Mouse (Mus musculus) midbrain, embryonic 10.5 days (tissue): ENCODE data around the gene Cacna1a. TPM values are rescaled to one million over a fixed set of nuclear protein-coding genes. Genes with fewer than 3 reads are reported as not detected.

ENCODE experiments used
- DNase-seq: peaks from one replicate; pipeline ENCODE4 v3.0.0-alpha.2; 2017; ENCODE audit warnings: low spot score
- H3K27ac ChIP-seq: fragments of 300-500 bp; sonication (generic); replicated peaks from 2 replicates; pipeline ENCODE4 v1.5.1; 2016; ENCODE audit warnings: mild to moderate bottlenecking
- H3K27me3 ChIP-seq: fragments of 300-500 bp; sonication (generic); 2 replicates; pipeline ENCODE4 v1.6.1; 2016; ENCODE audit warnings: low read depth, mild to moderate bottlenecking; ENCODE audit not compliant: poor library complexity, severe bottlenecking
- H3K36me3 ChIP-seq: fragments of 300-500 bp; sonication (generic); 2 replicates; pipeline ENCODE4 v1.6.1; 2016; ENCODE audit warnings: mild to moderate bottlenecking, moderate library complexity
- H3K4me1 ChIP-seq: fragments of 300-500 bp; sonication (generic); 2 replicates; pipeline ENCODE4 v1.6.1; 2016
- H3K4me3 ChIP-seq: fragments of 300-500 bp; sonication (generic); 2 replicates; pipeline ENCODE4 v1.5.1; 2016; ENCODE audit warnings: mild to moderate bottlenecking, moderate library complexity
- H3K9me3 ChIP-seq: fragments of 300-500 bp; sonication (generic); replicated peaks from 2 replicates; pipeline ENCODE4 v1.6.1; 2016; ENCODE audit warnings: mild to moderate bottlenecking
- WGBS: fragments of 180-500 bp; shearing (Covaris S2); methylation state at CpG from one replicate; pipeline ENCODE4 v1.1.7; 2016; 5-methylcytosine and 5-hydroxymethylcytosine counted together
- polyA plus RNA-seq: library from polyadenylated mRNA; unstranded; fragments of >200 nt; fragmentation: Nextera tagmentation; extraction: Ambion mirVana; gene quantifications from 2 replicates; pipeline ENCODE4 v1.2.1, GENCODE M21; 2016

Cacna1a gene
- 6.9 and 9.2 TPM in 2 replicates for polyA plus RNA-seq

DNA sequence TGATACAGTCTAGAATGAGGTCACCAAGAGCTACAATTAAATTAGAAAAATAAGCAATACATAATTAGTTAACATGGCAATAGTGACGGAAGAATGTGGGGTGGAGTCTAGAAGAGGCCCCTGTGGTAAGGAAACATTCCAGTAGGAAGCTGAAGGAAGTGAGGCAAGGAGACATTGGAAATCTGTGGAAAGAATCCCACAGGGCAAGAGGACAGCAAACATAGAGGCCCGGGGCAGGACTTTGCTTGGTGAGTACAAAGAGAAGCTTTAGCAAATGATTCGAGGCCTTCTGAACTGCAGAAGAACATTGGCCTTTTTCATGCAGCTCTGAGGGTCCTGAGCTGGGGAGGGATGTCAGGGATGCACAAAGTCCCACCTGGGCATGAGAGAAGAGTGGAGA, at the start of gene Cacna1a:
Gene Cacna1a, plus strand, starts transcription at position 166 of the 400 bp plus-strand sequence.
- Histone ChIP-seq H3K36me3 (no peaks in the 10 kb centered on the region), H3K9me3 (no peaks in the 10 kb centered on the region), H3K27me3 (no peaks in the 10 kb centered on the region), H3K4me1 (no peaks in the 10 kb centered on the region), H3K4me3 (no peak within 1 kb of the TSS), H3K27ac (no peak within 1 kb of the TSS)
- WGBS = 80% methylated on average over 3 of the region's 3 CpGs
- DNase-seq = no peak

- H3K27me3 ChIP-seq = peaks cover 33% of the 10 kb centered on the region
- H3K4me1 ChIP-seq = peaks cover 13% of the 10 kb centered on the region
- H3K9me3 ChIP-seq = no peaks in the 10 kb centered on the region
- no peak for DNase-seq
- H3K36me3 ChIP-seq = no peaks in the 10 kb centered on the region
- peak overlapping the region; percentile 36 for H3K4me3 ChIP-seq
- WGBS = 12% methylated on average over 17 of the region's 17 CpGs
- no peak overlapping the region for H3K27ac ChIP-seq
Observed at GRCm38 (mm10) chr8:84338493-84338892, 49.7 kb upstream of the Cacna1a start.

DNA sequence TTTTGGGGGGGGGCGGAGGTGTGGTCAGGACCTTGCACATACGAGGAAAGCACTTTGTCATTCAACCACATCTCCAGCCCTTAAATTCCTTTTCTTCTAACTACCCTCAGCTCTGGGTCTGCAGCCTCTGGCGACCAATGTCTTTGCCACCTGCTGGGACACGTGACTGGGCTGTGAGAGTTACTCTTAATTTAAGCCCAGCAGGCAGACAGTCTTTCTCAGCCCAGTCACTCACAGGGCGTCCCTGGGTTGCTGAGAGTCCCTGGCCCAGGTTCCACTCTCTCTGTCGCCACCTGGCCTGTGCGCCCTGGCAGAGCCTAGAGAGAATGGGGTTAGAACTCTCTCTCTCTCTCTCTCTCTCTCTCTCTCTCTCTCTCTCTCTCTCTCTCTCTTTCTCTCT, 48.9 kb upstream of the Cacna1a start:
- peaks cover 33% of the 10 kb centered on the region for H3K27me3 ChIP-seq
- H3K4me3 ChIP-seq = no peak overlapping the region
- WGBS = 9% methylated on average over 7 of the region's 7 CpGs
- peaks cover 13% of the 10 kb centered on the region for H3K4me1 ChIP-seq
- DNase-seq = no peak
- H3K36me3 ChIP-seq = no peaks in the 10 kb centered on the region
- H3K27ac ChIP-seq = no peak overlapping the region
- no peaks in the 10 kb centered on the region for H3K9me3 ChIP-seq

DNA sequence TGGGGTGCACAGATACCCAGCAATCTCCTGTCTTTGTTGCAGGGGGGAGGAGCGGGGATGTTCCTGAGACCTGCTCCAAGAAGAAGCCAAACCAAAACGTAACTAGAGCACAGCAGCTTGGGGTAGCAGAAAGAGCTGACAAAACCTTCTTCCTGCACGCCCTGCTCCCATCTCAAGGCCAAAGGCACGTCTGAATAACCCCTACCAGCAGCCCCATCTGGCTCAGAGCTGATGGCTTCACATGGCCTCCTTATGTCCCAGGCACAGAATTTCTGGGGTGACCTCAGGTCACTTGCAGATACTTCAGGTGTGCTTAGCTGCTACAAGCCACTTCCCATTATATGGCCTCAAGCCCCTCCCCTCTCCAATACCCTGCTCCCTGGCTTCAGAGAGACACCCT, 48.4 kb upstream of the Cacna1a start:
- H3K4me3 ChIP-seq = no peak overlapping the region
- WGBS = 57% methylated on average over 4 of the region's 4 CpGs
- peaks cover 33% of the 10 kb centered on the region for H3K27me3 ChIP-seq
- no peaks in the 10 kb centered on the region for H3K9me3 ChIP-seq
- H3K4me1 ChIP-seq = peaks cover 13% of the 10 kb centered on the region
- DNase-seq = no peak
- H3K27ac ChIP-seq = no peak overlapping the region
- H3K36me3 ChIP-seq = no peaks in the 10 kb centered on the region

DNA sequence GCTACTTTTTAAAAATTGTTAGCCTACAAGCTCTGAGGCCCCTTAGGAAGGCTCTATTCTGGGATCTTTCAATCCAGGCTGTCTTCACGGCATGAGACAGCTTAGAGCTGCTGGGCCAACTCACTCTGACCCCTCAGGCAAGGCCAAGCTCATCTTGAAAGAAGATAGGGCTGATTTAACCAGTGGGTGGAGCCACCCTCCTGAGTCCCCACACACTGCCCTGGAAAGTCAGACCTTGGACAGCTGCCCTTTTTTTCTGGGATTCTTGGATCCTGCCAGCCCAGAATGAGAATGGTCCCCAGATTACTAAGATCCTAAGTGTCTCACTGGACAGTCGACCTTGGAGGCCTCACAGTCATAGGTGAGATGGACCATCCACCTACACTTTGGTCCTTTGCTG, 47.6 kb upstream of the Cacna1a start:
- DNase-seq = no peak
- H3K9me3 ChIP-seq = no peaks in the 10 kb centered on the region
- 18% methylated on average over 2 of the region's 2 CpGs for WGBS
- no peaks in the 10 kb centered on the region for H3K36me3 ChIP-seq
- no peak overlapping the region for H3K27ac ChIP-seq
- no peak overlapping the region for H3K4me3 ChIP-seq
- H3K4me1 ChIP-seq = peaks cover 13% of the 10 kb centered on the region
- peaks cover 33% of the 10 kb centered on the region for H3K27me3 ChIP-seq

GRCm38 (mm10) chr8:84345493-84345892, 42.7 kb upstream of the Cacna1a start:
- 83% methylated on average over 7 of the region's 7 CpGs for WGBS
- no peaks in the 10 kb centered on the region for H3K36me3 ChIP-seq
- H3K27me3 ChIP-seq = no peaks in the 10 kb centered on the region
- H3K27ac ChIP-seq = no peak overlapping the region
- H3K4me3 ChIP-seq = no peak overlapping the region
- no peak for DNase-seq
- peaks cover 4% of the 10 kb centered on the region; the same call in 1 of the 2 replicates for H3K4me1 ChIP-seq
- H3K9me3 ChIP-seq = no peaks in the 10 kb centered on the region

DNA sequence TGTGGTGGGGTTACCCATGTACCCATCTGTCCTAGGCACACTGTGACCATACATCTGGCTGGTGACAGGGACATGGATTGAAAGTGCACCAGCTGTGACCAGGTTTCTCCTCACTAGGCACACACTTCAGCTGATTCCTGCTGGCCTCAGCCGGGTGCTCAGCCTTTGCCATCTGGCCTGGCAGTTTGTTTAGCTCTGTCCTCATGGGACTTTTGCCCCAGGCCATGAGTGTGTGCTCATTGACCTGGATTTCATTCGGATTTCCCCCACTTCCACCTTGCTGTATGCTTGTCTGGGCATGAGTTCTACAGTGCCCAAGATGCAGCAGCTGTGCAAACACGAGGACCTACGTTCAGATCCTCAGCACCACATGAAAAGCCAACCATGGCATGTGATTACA, 41.8 kb upstream of the Cacna1a start:
- no peaks in the 10 kb centered on the region for H3K36me3 ChIP-seq
- no peaks in the 10 kb centered on the region for H3K9me3 ChIP-seq
- no peaks in the 10 kb centered on the region for H3K27me3 ChIP-seq
- H3K4me3 ChIP-seq = no peak overlapping the region
- H3K4me1 ChIP-seq = peaks cover 4% of the 10 kb centered on the region; the same call in 1 of the 2 replicates
- H3K27ac ChIP-seq = no peak overlapping the region
- 70% methylated on average over 4 of the region's 4 CpGs for WGBS
- DNase-seq = no peak

DNA sequence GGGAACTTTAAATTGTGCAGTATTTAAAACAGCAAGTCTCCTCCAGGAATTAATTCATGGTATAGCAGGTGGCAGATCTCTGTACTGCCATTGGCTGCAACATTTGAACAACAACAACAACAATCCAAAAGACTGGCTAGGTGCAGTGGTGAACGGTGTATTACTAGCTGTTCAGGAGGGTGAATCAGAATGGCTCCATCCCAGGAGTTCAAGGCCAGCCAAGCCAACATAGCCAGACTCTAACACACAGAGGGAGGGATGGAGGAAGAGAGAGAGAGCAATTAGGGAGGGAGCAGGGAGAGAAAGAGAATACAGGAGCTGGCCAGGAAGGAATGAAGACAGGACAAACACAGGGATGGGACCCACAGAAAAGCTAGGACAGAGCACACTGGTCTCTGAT, 38.7 kb upstream of the Cacna1a start:
- 91% methylated on average over 1 of the region's 1 CpGs for WGBS
- Histone ChIP-seq H3K27ac (no peak overlapping the region), H3K36me3 (no peaks in the 10 kb centered on the region), H3K4me1 (peaks cover 4% of the 10 kb centered on the region; the same call in 1 of the 2 replicates), H3K27me3 (no peaks in the 10 kb centered on the region), H3K9me3 (no peaks in the 10 kb centered on the region), H3K4me3 (no peak overlapping the region)
- DNase-seq = no peak

GRCm38 (mm10) chr8:84350960-84351359, 37.3 kb upstream of the Cacna1a start:
- Histone ChIP-seq H3K27me3 (no peaks in the 10 kb centered on the region), H3K9me3 (no peaks in the 10 kb centered on the region), H3K36me3 (no peaks in the 10 kb centered on the region), H3K4me1 (peaks cover 4% of the 10 kb centered on the region; the same call in 1 of the 2 replicates), H3K27ac (no peak overlapping the region), H3K4me3 (no peak overlapping the region)
- 86% methylated on average over 4 of the region's 4 CpGs for WGBS
- no peak for DNase-seq

- Histone ChIP-seq H3K36me3 (no peaks in the 10 kb centered on the region), H3K27ac (no peak overlapping the region; the same call in 1 of the 2 replicates), H3K4me1 (peaks cover 9% of the 10 kb centered on the region), H3K4me3 (no peak overlapping the region), H3K27me3 (peaks cover 11% of the 10 kb centered on the region), H3K9me3 (no peaks in the 10 kb centered on the region)
- DNase-seq = no peak
- WGBS = 76% methylated on average over 11 of the region's 11 CpGs
Observed at GRCm38 (mm10) chr8:84356482-84356881, 31.8 kb upstream of the Cacna1a start.

- peaks cover 24% of the 10 kb centered on the region for H3K27me3 ChIP-seq
- 26% methylated on average over 20 of the region's 20 CpGs for WGBS
- H3K36me3 ChIP-seq = no peaks in the 10 kb centered on the region
- DNase-seq = peak; percentile 76
- no peak overlapping the region for H3K4me3 ChIP-seq
- no peaks in the 10 kb centered on the region for H3K9me3 ChIP-seq
- no peak overlapping the region for H3K27ac ChIP-seq
- peaks cover 9% of the 10 kb centered on the region for H3K4me1 ChIP-seq
Observed at GRCm38 (mm10) chr8:84357631-84358371, 30.4 kb upstream of the Cacna1a start.

DNA sequence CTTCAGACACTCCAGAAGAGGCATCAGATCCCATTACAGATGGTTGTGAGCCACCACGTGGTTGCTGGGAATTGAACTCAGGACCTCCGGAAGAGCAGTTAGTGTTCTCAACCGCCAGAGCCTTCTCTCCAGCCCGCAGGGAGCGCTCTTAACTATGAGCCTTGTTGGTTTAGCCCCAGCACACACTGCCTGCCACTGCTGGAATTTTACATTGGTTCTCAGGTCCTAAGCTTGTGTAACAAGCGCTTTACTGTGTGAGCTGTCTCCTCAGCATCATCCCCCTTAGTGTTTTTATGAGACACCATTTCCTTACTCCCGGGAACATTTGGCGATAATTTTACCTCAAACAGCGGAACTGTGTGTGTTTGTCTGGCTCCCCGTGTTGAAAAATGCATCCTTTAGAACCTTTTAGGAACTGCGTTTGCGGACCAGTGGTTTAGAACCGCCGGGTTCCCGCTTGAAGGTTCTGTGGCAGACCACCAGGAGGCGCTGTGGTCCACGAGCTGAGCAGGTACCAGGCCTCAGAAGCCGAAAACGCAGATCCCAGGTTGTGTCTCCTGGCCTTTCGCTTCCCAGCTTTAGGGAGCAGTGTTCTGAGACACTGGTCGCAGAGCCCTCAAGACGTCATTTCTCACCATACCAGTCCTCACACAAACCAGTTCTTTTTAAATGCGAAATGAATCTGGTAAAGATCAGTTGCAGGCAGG, 24.7 kb upstream of the Cacna1a start:
- Histone ChIP-seq H3K4me3 (no peak overlapping the region), H3K27ac (no peak overlapping the region), H3K4me1 (no peaks in the 10 kb centered on the region), H3K27me3 (peaks cover 31% of the 10 kb centered on the region), H3K36me3 (no peaks in the 10 kb centered on the region), H3K9me3 (no peaks in the 10 kb centered on the region)
- WGBS = 14% methylated on average over 23 of the region's 23 CpGs
- peak; percentile 76 for DNase-seq

DNA sequence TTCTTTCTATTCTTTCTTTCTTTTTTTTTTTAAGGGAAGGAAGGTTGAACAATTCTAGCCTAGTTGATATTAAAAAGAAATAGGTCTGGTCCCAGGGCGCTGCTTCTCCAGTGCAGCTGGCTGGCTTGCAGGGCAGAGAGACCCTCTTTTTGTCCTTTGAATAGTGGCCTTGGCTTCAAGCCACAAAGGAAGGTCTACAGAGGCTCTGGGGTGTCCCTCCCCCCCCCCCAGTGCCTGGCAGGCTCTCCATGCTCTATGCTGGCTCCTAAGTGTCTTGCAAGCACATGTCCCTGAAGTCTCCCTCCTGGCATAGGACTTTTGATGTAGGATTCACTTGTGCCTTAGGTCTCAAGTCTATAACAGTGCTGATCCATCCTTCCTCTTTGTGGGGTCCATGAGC, 23.0 kb upstream of the Cacna1a start:
- no peaks in the 10 kb centered on the region for H3K9me3 ChIP-seq
- no peaks in the 10 kb centered on the region for H3K4me1 ChIP-seq
- WGBS = 89% methylated on average over 1 of the region's 1 CpGs
- peaks cover 23% of the 10 kb centered on the region for H3K27me3 ChIP-seq
- H3K36me3 ChIP-seq = no peaks in the 10 kb centered on the region
- H3K4me3 ChIP-seq = no peak overlapping the region
- H3K27ac ChIP-seq = no peak overlapping the region
- DNase-seq = no peak
